Mouse (Mus musculus) liver, embryonic 11.5 days (tissue): ENCODE measurements around the gene Foxp1. TPM values are rescaled to one million over a fixed set of nuclear protein-coding genes. Genes with fewer than 3 reads are reported as not detected.
A peak's percentile ranks its signal among the peaks of the same experiment; 100 is the strongest.

Experiments used
- ATAC-seq: fragments of 200-750 bp; cut with Nextera tagmentation; replicated peaks from 2 replicates; pipeline ENCODE4 v1.8.0; 2017; ENCODE audit warnings: moderate number of reproducible peaks, mild to moderate bottlenecking, moderate TSS enrichment, moderate library complexity; ENCODE audit not compliant: low FRiP score
- DNase-seq: peaks from one replicate; pipeline ENCODE4 v3.0.0-alpha.2; 2017; ENCODE audit warnings: low spot score
- H3K27ac ChIP-seq: fragments of 300-500 bp; sonication (generic); 2 replicates; pipeline ENCODE4 v1.5.1; 2014; ENCODE audit warnings: mild to moderate bottlenecking, low read depth, low read length, control low read depth
- H3K27me3 ChIP-seq: fragments of 300-500 bp; sonication (generic); replicated peaks from 2 replicates; pipeline ENCODE4 v1.6.1; 2014; ENCODE audit warnings: low read length, mixed read lengths; ENCODE audit not compliant: control insufficient read depth, insufficient read depth
- H3K36me3 ChIP-seq: fragments of 300-500 bp; sonication (generic); 2 replicates; pipeline ENCODE4 v1.6.1; 2014; ENCODE audit warnings: mild to moderate bottlenecking, low read length, moderate library complexity, mixed read lengths; ENCODE audit not compliant: control insufficient read depth, insufficient read depth
- H3K4me1 ChIP-seq: fragments of 300-500 bp; sonication (generic); replicated peaks from 2 replicates; pipeline ENCODE4 v1.6.1; 2014; ENCODE audit warnings: low read length, mixed read lengths; ENCODE audit not compliant: control insufficient read depth, insufficient read depth
- H3K4me2 ChIP-seq: fragments of 300-500 bp; sonication (generic); 2 replicates; pipeline ENCODE4 v1.6.1; 2014; ENCODE audit warnings: mild to moderate bottlenecking, control low read depth, moderate library complexity
- H3K4me3 ChIP-seq: fragments of 300-500 bp; sonication (generic); 2 replicates; pipeline ENCODE4 v1.5.1; 2014; ENCODE audit warnings: low read depth, low read length, control low read depth
- H3K9ac ChIP-seq: fragments of 300-500 bp; sonication (generic); 2 replicates; pipeline ENCODE4 v1.6.1; 2014; ENCODE audit warnings: low read depth, low read length, control low read depth
- H3K9me3 ChIP-seq: fragments of 300-500 bp; sonication (generic); 2 replicates; pipeline ENCODE4 v1.6.1; 2016; ENCODE audit warnings: low read length, inconsistent platforms, mixed read lengths; ENCODE audit not compliant: control insufficient read depth
- WGBS: fragments of 180-500 bp; shearing (Covaris S2); extraction: QIAGEN DNeasy Blood & Tissue Kit; methylation state at CpG from one replicate; pipeline ENCODE4 v1.1.7; 2014; 5-methylcytosine and 5-hydroxymethylcytosine counted together
- polyA plus RNA-seq: library from polyadenylated mRNA; unstranded; fragments of >200 nt; fragmentation: Nextera tagmentation; extraction: Ambion mirVana; gene quantifications from 2 replicates; pipeline ENCODE4 v1.2.1, GENCODE M21; 2014

The Foxp1 gene
- polyA plus RNA-seq: 62.1 and 67.8 TPM in 2 replicates

GRCm38 (mm10) chr6:99522359-99523108 lies at the start of gene Foxp1:
Foxp1 (minus strand) TSS chr6:99522721.
- under 1% methylated on average over 68 of the region's 72 CpGs for WGBS
- DNase-seq (peak; percentile 85), ATAC-seq (peak; percentile 66)

GRCm38 (mm10) chr6:99572071-99572470 lies 49.5 kb upstream of the Foxp1 start:
- no peak for ATAC-seq
- 70% methylated on average over 5 of the region's 5 CpGs for WGBS
- no peaks in the 10 kb centered on the region for H3K4me1 ChIP-seq

More at GRCm38 (mm10) chr6:99522359-99523108, at the start of gene Foxp1:
- Histone ChIP-seq H3K27me3 (no peaks in the 10 kb centered on the region), H3K4me1 (0 out of 2 replicates have a peak, but pooled peaks cover 3% of the 10 kb centered on the region), H3K9ac (peak within 1 kb of the TSS; percentile 93), H3K27ac (peak within 1 kb of the TSS; percentile 98), H3K9me3 (peaks cover 5% of the 10 kb centered on the region; the same call in 1 of the 2 replicates), H3K4me3 (peak within 1 kb of the TSS; percentile 85), H3K36me3 (peaks cover 6% of the 10 kb centered on the region; the same call in 1 of the 2 replicates), H3K4me2 (peak within 1 kb of the TSS; percentile 99)

GRCm38 (mm10) chr6:99566921-99567320 lies 44.4 kb upstream of the Foxp1 start:
- ATAC-seq: no peak
- H3K9me3 ChIP-seq: no peaks in the 10 kb centered on the region
- H3K36me3 ChIP-seq: no peaks in the 10 kb centered on the region
- WGBS: 60% methylated on average over 8 of the region's 8 CpGs
- DNase-seq: no peak
- H3K4me2 ChIP-seq: no peak overlapping the region
- H3K4me3 ChIP-seq: no peak overlapping the region
- no peaks in the 10 kb centered on the region for H3K4me1 ChIP-seq
- no peak overlapping the region for H3K27ac ChIP-seq
- no peaks in the 10 kb centered on the region for H3K27me3 ChIP-seq
- H3K9ac ChIP-seq: no peak overlapping the region

More at GRCm38 (mm10) chr6:99572071-99572470, 49.5 kb upstream of the Foxp1 start:
- Histone ChIP-seq H3K36me3 (no peaks in the 10 kb centered on the region), H3K27ac (no peak overlapping the region), H3K9ac (no peak overlapping the region), H3K4me2 (no peak overlapping the region), H3K27me3 (no peaks in the 10 kb centered on the region), H3K4me3 (no peak overlapping the region), H3K9me3 (no peaks in the 10 kb centered on the region)
- no peak for DNase-seq

GRCm38 (mm10) chr6:99564766-99565165 lies 42.2 kb upstream of the Foxp1 start:
- Histone ChIP-seq H3K27ac (no peak overlapping the region), H3K9ac (no peak overlapping the region), H3K27me3 (no peaks in the 10 kb centered on the region), H3K4me1 (no peaks in the 10 kb centered on the region), H3K4me2 (no peak overlapping the region), H3K4me3 (no peak overlapping the region), H3K9me3 (no peaks in the 10 kb centered on the region), H3K36me3 (no peaks in the 10 kb centered on the region)
- ATAC-seq (no peak), DNase-seq (no peak)
- WGBS: 77% methylated on average over 3 of the region's 3 CpGs

- no peaks in the 10 kb centered on the region for H3K27me3 ChIP-seq
- no peak overlapping the region for H3K27ac ChIP-seq
- no peak for ATAC-seq
- H3K4me2 ChIP-seq: no peak overlapping the region
- 80% methylated on average over 5 of the region's 5 CpGs for WGBS
- DNase-seq: no peak
- H3K4me1 ChIP-seq: no peaks in the 10 kb centered on the region
- H3K36me3 ChIP-seq: no peaks in the 10 kb centered on the region
- H3K9me3 ChIP-seq: no peaks in the 10 kb centered on the region
- no peak overlapping the region for H3K4me3 ChIP-seq
- no peak overlapping the region for H3K9ac ChIP-seq
These were observed 34.4 kb upstream of the Foxp1 start for GRCm38 (mm10) chr6:99556950-99557349.

- Histone ChIP-seq H3K36me3 (no peaks in the 10 kb centered on the region), H3K4me2 (no peak overlapping the region), H3K27ac (no peak overlapping the region), H3K4me1 (no peaks in the 10 kb centered on the region; the same call in 1 of the 2 replicates), H3K4me3 (no peak overlapping the region), H3K27me3 (no peaks in the 10 kb centered on the region), H3K9me3 (no peaks in the 10 kb centered on the region), H3K9ac (no peak overlapping the region)
- DNase-seq: no peak
- no peak for ATAC-seq
- 67% methylated on average over 1 of the region's 1 CpGs for WGBS
These were observed 30.3 kb upstream of the Foxp1 start for GRCm38 (mm10) chr6:99552816-99553215.

GRCm38 (mm10) chr6:99546416-99546815 lies 23.9 kb upstream of the Foxp1 start:
- ATAC-seq (no peak), DNase-seq (no peak)
- no peak overlapping the region for H3K4me3 ChIP-seq
- no peaks in the 10 kb centered on the region; the same call in 1 of the 2 replicates for H3K4me1 ChIP-seq
- H3K27me3 ChIP-seq: no peaks in the 10 kb centered on the region
- H3K9ac ChIP-seq: no peak overlapping the region
- H3K27ac ChIP-seq: no peak overlapping the region
- no peaks in the 10 kb centered on the region for H3K36me3 ChIP-seq
- no peak overlapping the region for H3K4me2 ChIP-seq
- 84% methylated on average over 2 of the region's 2 CpGs for WGBS
- no peaks in the 10 kb centered on the region for H3K9me3 ChIP-seq

- WGBS: 72% methylated on average over 6 of the region's 6 CpGs
- Histone ChIP-seq H3K9me3 (no peaks in the 10 kb centered on the region), H3K36me3 (no peaks in the 10 kb centered on the region), H3K27me3 (no peaks in the 10 kb centered on the region), H3K4me3 (no peak overlapping the region), H3K9ac (no peak overlapping the region), H3K27ac (no peak overlapping the region), H3K4me2 (no peak overlapping the region), H3K4me1 (no peaks in the 10 kb centered on the region)
- DNase-seq (no peak), ATAC-seq (no peak)
These were observed 22.9 kb upstream of the Foxp1 start for GRCm38 (mm10) chr6:99545437-99545836.

GRCm38 (mm10) chr6:99541105-99541504 lies 18.6 kb upstream of the Foxp1 start:
- H3K36me3 ChIP-seq: no peaks in the 10 kb centered on the region
- no peak for DNase-seq
- H3K4me1 ChIP-seq: no peaks in the 10 kb centered on the region

More at GRCm38 (mm10) chr6:99541105-99541504, 18.6 kb upstream of the Foxp1 start:
- no peak overlapping the region for H3K4me2 ChIP-seq
- no peak overlapping the region for H3K27ac ChIP-seq
- H3K27me3 ChIP-seq: no peaks in the 10 kb centered on the region
- H3K9ac ChIP-seq: no peak overlapping the region
- no peak for ATAC-seq
- WGBS: 54% methylated on average over 3 of the region's 3 CpGs
- H3K9me3 ChIP-seq: no peaks in the 10 kb centered on the region
- H3K4me3 ChIP-seq: no peak overlapping the region
